Mouse (Mus musculus) liver, embryonic 14.5 days (tissue): ENCODE measurements around the gene Hoxa13.

Experiments used
- CTCF ChIP-seq: IDR thresholded peaks from 2 replicates; pipeline ENCODE4 v1.5.1; 2016; ENCODE audit warnings: antibody characterized with exemption, low read depth, control low read depth
- EP300 ChIP-seq: IDR thresholded peaks from 2 replicates; pipeline ENCODE4 v1.6.1; 2016; ENCODE audit warnings: antibody characterized with exemption, low read depth

DNA sequence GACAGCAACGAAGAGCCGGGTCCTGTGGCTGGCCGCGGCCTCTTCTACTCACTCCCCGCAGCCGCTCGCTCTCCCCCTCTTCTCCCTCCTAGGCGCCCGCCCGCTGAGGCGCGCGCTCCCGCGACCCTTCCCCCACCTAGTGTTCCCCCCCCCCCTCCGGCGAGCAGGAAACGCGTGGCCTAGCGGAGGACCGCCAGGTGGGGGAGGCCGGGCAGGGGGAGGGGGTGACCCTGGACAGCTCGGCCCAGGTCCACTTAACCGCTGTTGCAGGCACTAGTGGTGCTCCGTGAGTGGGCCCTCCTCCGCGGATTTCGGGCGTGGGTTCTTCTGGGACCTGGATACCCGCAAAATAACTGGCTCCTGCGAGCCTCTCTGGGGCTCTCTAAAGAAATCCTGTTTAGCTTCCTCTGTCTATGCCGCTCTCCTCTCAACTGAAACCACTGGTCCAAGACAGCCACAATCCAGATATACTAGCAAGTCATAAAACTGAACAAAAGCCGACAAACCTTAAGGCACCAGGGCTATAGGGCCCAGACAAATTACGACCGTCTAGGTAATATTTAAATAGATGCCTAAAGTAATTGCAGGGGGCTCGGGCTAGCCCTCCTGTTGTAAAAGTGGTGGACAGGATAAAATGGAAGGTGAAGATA, 30.0 kb downstream of the Hoxa13 start, which contains the start of gene Hoxa9:
- no peak for TF ChIP-seq CTCF
- TF ChIP-seq EP300: no peak
